Mouse (Mus musculus): Measurements from ENCODE around the gene Atp11a. TPM values are rescaled to one million over a fixed set of nuclear protein-coding genes. Genes with fewer than 3 reads are reported as not detected.

Gene Atp11a
- polyA plus RNA-seq, 1 experiment from 2014 or later, result 22.2 TPM

GRCm38 (mm10) chr8:12769296-12769695 is 12.5 kb downstream of the Atp11a start:
- Histone ChIP-seq H3K36me3 (no peaks in the 10 kb centered on the region), H3K9me3 (replicated peaks) (no peaks in the 10 kb centered on the region), H3K27ac (replicated peaks) (no peak overlapping the region), H3K4me3 (replicated peaks) (no peak overlapping the region), H3K9ac (no peak overlapping the region), H3K4me2 (replicated peaks) (no peak overlapping the region), H3K4me1 (no peaks in the 10 kb centered on the region), H3K27me3 (no peaks in the 10 kb centered on the region)
- ATAC-seq (ENCODE audit: insufficient number of reproducible peaks, low FRiP score, low TSS enrichment, low read depth), result no peak
- whole genome bisulfite sequencing, result 92% methylated on average over 7 of the region's 7 CpGs

DNA sequence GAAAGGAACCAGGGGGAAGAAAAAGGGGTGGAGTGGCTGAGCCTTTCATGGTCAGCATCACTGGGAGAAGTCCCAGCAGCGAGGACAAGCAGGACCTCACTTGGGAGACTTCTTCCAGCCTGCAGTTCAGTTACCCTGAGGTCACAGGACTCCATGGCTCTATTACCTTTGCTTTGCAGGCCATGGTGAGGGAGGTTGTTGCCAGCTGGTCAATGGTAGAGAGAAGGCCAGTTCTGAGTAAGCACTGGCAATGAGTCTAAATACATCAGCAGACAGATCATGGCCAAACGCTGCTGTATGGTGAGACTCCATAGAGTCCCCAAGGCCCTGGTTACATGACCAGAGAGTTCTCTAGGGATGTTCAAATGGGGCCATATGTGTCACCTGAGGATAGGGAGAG is 15.5 kb downstream of the Atp11a start:
- WGBS, result 93% methylated on average over 2 of the region's 2 CpGs
- Histone ChIP-seq H3K9ac (no peak overlapping the region), H3K27ac (replicated peaks) (no peak overlapping the region), H3K36me3 (no peaks in the 10 kb centered on the region), H3K4me2 (replicated peaks) (no peak overlapping the region), H3K4me3 (replicated peaks) (no peak overlapping the region), H3K4me1 (peaks cover 9% of the 10 kb centered on the region; the same call in 1 of the 2 replicates), H3K9me3 (replicated peaks) (no peaks in the 10 kb centered on the region), H3K27me3 (no peaks in the 10 kb centered on the region)
- ATAC-seq (ENCODE audit: insufficient number of reproducible peaks, low FRiP score, low TSS enrichment, low read depth), result no peak

- H3K9me3 ChIP-seq (replicated peaks), result no peaks in the 10 kb centered on the region
- no peaks in the 10 kb centered on the region for H3K27me3 ChIP-seq
- WGBS, result 77% methylated on average over 4 of the region's 4 CpGs
- H3K4me2 ChIP-seq (replicated peaks), result no peak overlapping the region
- peaks cover 9% of the 10 kb centered on the region; the same call in 1 of the 2 replicates for H3K4me1 ChIP-seq
- no peak overlapping the region for H3K4me3 ChIP-seq (replicated peaks)
- H3K9ac ChIP-seq, result no peak overlapping the region
- no peak for ATAC-seq (ENCODE audit: insufficient number of reproducible peaks, low FRiP score, low TSS enrichment, low read depth)
- H3K36me3 ChIP-seq, result no peaks in the 10 kb centered on the region
- no peak overlapping the region for H3K27ac ChIP-seq (replicated peaks)
Measured at GRCm38 (mm10) chr8:12773914-12774313, 17.1 kb downstream of the Atp11a start.

DNA sequence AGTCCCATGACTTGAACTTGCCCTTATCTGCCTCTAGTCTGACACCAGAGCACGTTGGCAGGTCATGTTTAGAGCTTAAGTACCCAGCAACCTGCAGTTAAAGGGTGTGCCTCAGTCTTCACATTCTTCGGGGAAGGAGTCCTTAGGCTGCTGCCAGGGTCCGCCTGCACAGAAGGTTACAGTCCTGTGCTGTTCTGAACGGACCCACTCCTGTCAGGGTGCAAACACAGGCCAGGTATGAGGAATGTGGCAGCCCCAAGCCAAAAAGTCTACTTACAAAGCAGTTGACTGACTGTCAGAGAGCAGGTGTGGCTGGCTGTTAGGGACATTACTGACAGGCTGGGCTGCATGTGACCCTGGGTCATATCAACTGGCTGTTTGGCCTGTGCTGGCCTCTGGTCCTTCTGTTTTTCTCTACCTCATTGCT is 18.1 kb downstream of the Atp11a start:
- no peaks in the 10 kb centered on the region for H3K27me3 ChIP-seq
- no peak overlapping the region for H3K4me3 ChIP-seq (replicated peaks)
- whole genome bisulfite sequencing, result 49% methylated on average over 4 of the region's 4 CpGs
- H3K9ac ChIP-seq, result no peak overlapping the region
- H3K36me3 ChIP-seq, result no peaks in the 10 kb centered on the region
- no peak overlapping the region for H3K27ac ChIP-seq (replicated peaks)
- no peak for ATAC-seq (ENCODE audit: insufficient number of reproducible peaks, low FRiP score, low TSS enrichment, low read depth)
- peaks cover 9% of the 10 kb centered on the region; the same call in 1 of the 2 replicates for H3K4me1 ChIP-seq
- H3K4me2 ChIP-seq (replicated peaks), result no peak overlapping the region
- no peaks in the 10 kb centered on the region for H3K9me3 ChIP-seq (replicated peaks)

DNA sequence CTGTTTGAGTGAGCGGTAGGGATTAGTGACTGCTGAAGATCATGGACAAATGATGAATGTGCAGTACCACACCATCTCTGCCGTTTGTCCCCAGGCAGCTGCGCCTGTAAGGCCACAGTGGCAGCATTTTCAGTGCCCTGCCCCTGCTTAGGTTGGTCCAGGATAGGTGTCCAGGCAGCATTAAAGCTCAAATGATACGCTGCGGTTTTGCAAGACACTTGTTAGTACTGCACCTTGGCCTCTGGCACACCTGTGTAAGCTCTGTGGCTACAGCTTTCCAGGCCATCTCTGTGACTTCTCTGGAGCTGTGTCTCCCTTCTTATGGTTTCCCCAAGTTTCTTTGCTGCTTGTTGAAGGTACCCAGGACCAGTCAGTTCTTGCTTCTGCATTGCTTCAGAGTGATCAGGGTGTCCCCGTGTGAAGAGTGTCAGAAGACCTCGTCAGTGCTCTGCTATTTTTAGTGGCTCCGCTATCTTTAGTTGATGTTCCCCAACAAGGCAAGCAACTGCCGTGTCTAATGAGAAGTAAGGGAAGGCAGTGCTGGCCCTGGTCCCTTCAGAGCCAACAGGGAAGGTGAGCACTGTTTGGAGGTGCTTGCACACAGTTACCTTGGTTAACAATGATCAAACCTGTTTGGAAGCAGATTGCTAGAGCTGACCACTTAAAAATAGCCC is 18.6 kb downstream of the Atp11a start:
- H3K4me1 ChIP-seq, result peaks cover 10% of the 10 kb centered on the region
- H3K4me3 ChIP-seq (replicated peaks), result no peak overlapping the region
- no peaks in the 10 kb centered on the region for H3K27me3 ChIP-seq
- no peak overlapping the region for H3K27ac ChIP-seq (replicated peaks)
- H3K36me3 ChIP-seq, result no peaks in the 10 kb centered on the region
- H3K9ac ChIP-seq, result no peak overlapping the region
- no peak for ATAC-seq (ENCODE audit: insufficient number of reproducible peaks, low FRiP score, low TSS enrichment, low read depth)
- 74% methylated on average over 9 of the region's 9 CpGs for WGBS
- H3K9me3 ChIP-seq (replicated peaks), result no peaks in the 10 kb centered on the region
- H3K4me2 ChIP-seq (replicated peaks), result no peak overlapping the region

DNA sequence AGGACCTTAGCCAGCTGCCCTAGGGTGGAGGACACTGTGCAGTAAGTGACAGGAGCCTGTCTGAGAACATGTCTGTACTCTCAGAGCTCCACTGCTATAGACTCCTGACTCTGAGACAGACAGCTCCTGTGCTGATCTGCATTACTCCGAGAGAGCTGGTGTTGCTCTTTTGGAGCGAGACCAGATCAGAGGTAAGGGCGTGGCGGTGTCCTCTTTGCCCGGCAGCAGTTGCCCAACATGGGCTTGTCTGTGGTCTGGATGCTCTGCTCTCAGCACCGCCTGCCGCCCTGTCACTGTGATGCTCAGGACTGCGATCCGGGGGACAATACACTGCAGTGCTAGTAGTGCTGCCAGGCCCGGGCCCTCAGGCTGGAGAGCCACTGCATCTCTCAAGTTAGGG is 19.4 kb downstream of the Atp11a start:
- 0 out of 2 replicates have a peak, but pooled peaks have one; percentile 21 for ATAC-seq (ENCODE audit: insufficient number of reproducible peaks, low FRiP score, low TSS enrichment, low read depth)
- WGBS, result 65% methylated on average over 10 of the region's 10 CpGs
- Histone ChIP-seq H3K4me3 (replicated peaks) (no peak overlapping the region), H3K4me1 (peaks cover 16% of the 10 kb centered on the region), H3K27ac (replicated peaks) (no peak overlapping the region), H3K9me3 (replicated peaks) (no peaks in the 10 kb centered on the region), H3K9ac (no peak overlapping the region), H3K36me3 (no peaks in the 10 kb centered on the region), H3K27me3 (no peaks in the 10 kb centered on the region), H3K4me2 (replicated peaks) (no peak overlapping the region)

GRCm38 (mm10) chr8:12777171-12777570 is 20.4 kb downstream of the Atp11a start:
- Histone ChIP-seq H3K4me1 (peaks cover 18% of the 10 kb centered on the region), H3K4me2 (replicated peaks) (no peak overlapping the region), H3K27me3 (no peaks in the 10 kb centered on the region), H3K36me3 (no peaks in the 10 kb centered on the region), H3K27ac (replicated peaks) (no peak overlapping the region), H3K9me3 (replicated peaks) (no peaks in the 10 kb centered on the region), H3K4me3 (replicated peaks) (no peak overlapping the region), H3K9ac (no peak overlapping the region)
- WGBS, result 69% methylated on average over 5 of the region's 5 CpGs
- no peak for ATAC-seq (ENCODE audit: insufficient number of reproducible peaks, low FRiP score, low TSS enrichment, low read depth)

DNA sequence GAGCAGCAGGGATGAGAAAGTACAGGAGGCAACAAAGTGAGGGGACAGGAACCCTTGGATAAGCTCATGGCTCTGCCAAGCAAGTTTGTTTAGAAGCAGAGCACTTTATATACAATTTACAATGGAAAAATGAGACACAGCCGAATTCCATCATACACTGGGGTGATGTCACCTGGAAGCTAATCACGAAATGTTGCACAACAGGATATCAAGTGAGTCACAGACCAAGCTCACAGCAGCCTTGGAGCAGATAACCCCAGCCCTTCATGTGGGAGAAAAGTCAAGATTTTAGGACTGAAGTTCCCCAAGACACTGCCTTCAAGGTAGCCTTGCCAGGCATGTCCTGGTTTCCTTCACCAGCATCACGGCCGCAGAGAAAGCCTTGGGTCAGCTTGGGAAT is 22.7 kb downstream of the Atp11a start:
- H3K36me3 ChIP-seq, result 0 out of 2 replicates have a peak, but pooled peaks cover 2% of the 10 kb centered on the region
- H3K4me1 ChIP-seq, result peaks cover 18% of the 10 kb centered on the region
- H3K9me3 ChIP-seq (replicated peaks), result no peaks in the 10 kb centered on the region
- H3K27ac ChIP-seq (replicated peaks), result no peak overlapping the region
- no peak overlapping the region for H3K9ac ChIP-seq
- whole genome bisulfite sequencing, result 65% methylated on average over 4 of the region's 4 CpGs
- no peak for ATAC-seq (ENCODE audit: insufficient number of reproducible peaks, low FRiP score, low TSS enrichment, low read depth)
- no peak overlapping the region for H3K4me2 ChIP-seq (replicated peaks)
- no peaks in the 10 kb centered on the region for H3K27me3 ChIP-seq
- H3K4me3 ChIP-seq (replicated peaks), result no peak overlapping the region

DNA sequence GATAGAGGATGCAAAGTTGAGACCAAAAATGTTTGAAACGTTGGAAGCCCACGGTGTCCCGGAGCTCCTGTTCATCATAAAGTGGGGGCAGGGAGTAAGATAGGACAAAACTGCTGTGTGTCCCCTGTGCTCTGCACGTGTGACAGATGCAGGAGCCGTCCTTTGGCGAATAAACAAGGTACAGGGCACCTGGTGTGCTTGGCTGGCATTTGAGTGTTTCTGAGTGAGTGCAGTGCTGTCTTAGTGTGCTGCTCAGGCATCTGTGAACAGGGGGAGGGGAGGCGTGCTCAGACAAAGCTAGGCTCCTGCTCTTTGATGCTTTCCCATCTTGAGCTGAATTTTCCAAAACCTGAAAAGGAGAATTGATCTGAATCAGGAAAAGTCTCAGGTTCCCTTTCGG is 28.7 kb downstream of the Atp11a start:
- no peak overlapping the region for H3K4me2 ChIP-seq (replicated peaks)
- H3K4me1 ChIP-seq, result peaks cover 22% of the 10 kb centered on the region
- no peaks in the 10 kb centered on the region for H3K27me3 ChIP-seq
- no peak for ATAC-seq (ENCODE audit: insufficient number of reproducible peaks, low FRiP score, low TSS enrichment, low read depth)
- H3K27ac ChIP-seq (replicated peaks), result no peak overlapping the region
- no peaks in the 10 kb centered on the region for H3K9me3 ChIP-seq (replicated peaks)
- 0 out of 2 replicates have a peak, but pooled peaks cover 2% of the 10 kb centered on the region for H3K36me3 ChIP-seq
- H3K9ac ChIP-seq, result no peak overlapping the region
- 52% methylated on average over 8 of the region's 8 CpGs for WGBS
- no peak overlapping the region for H3K4me3 ChIP-seq (replicated peaks)

DNA sequence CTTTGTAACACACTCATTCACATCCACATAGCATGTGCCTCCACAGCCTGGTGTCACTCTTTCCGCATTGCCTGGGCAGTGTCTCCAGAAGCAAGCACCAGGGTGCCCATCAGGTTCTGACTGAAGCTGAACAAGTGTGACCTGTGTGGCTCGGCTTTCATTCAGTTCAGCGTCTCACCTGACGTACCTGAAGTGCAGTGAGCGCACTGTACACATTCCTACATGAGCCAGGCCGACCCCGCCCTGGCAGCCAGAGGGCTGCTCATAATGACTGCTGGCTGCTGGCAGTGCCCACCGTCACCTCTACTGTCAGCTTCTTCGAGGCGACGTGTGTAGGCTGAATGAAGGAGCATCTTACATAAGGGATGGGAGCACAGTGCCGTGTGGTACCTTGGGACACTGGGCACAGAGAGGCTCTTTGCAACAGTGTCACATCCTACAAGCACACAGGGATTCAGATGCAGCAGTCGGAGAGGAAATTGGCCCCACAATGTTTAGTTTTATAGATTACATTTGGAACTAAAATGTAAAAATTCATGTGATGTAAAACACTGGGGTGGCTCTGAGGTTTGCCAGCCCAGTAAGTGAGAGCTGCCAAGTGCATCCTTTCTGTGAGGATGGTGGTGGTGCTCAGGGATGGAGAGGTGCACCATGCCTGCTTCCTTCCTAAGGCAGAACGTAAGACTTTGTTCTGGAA is 29.6 kb downstream of the Atp11a start:
- Histone ChIP-seq H3K27ac (replicated peaks) (no peak overlapping the region), H3K4me3 (replicated peaks) (no peak overlapping the region), H3K9me3 (replicated peaks) (no peaks in the 10 kb centered on the region), H3K9ac (no peak overlapping the region), H3K36me3 (0 out of 2 replicates have a peak, but pooled peaks cover 2% of the 10 kb centered on the region), H3K4me1 (peaks cover 15% of the 10 kb centered on the region), H3K27me3 (no peaks in the 10 kb centered on the region), H3K4me2 (replicated peaks) (no peak overlapping the region)
- no peak for ATAC-seq (ENCODE audit: insufficient number of reproducible peaks, low FRiP score, low TSS enrichment, low read depth)
- 74% methylated on average over 14 of the region's 14 CpGs for WGBS

DNA sequence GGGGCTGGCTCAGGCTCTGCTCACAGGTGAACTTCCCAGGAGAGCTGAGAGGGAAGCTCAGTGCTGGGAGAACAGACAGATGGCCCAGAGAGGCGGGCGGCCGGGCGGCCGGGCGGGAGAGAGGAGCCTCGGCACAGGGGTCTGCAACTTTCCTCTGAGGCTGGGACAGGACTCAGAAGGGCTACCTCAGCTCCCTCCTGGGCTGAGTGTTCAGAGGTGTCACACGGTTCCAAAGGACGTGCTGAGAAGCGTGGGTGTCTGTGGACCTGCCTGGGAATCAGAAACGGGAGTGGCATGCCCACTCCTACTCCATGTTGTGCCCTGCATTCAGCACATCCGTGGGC is 30.1 kb downstream of the Atp11a start:
- Histone ChIP-seq H3K36me3 (0 out of 2 replicates have a peak, but pooled peaks cover 2% of the 10 kb centered on the region), H3K27ac (replicated peaks) (no peak overlapping the region), H3K4me3 (replicated peaks) (no peak overlapping the region), H3K4me1 (peaks cover 14% of the 10 kb centered on the region), H3K9ac (no peak overlapping the region), H3K4me2 (replicated peaks) (no peak overlapping the region), H3K9me3 (replicated peaks) (no peaks in the 10 kb centered on the region), H3K27me3 (no peaks in the 10 kb centered on the region)
- WGBS, result 82% methylated on average over 12 of the region's 12 CpGs
- no peak for ATAC-seq (ENCODE audit: insufficient number of reproducible peaks, low FRiP score, low TSS enrichment, low read depth)

All from embryonic facial prominence, embryonic 15.5 days (tissue).